Mouse (Mus musculus) stomach, embryonic 14.5 days (tissue): Measurements from ENCODE around the gene Ddc. TPM values are rescaled to one million over a fixed set of nuclear protein-coding genes. Genes with fewer than 3 reads are reported as not detected.

Experiments
- ATAC-seq: fragments of 200-750 bp; cut with Nextera tagmentation; 2 replicates; pipeline ENCODE4 v1.8.0; 2017; ENCODE audit warnings: low read depth, moderate TSS enrichment; ENCODE audit not compliant: insufficient number of reproducible peaks, insufficient read depth, low FRiP score
- H3K27ac ChIP-seq: fragments of 300-500 bp; sonication (generic); 2 replicates; pipeline ENCODE4 v1.5.1; 2014; ENCODE audit warnings: mild to moderate bottlenecking, low read length, moderate library complexity, mixed read lengths
- H3K27me3 ChIP-seq: fragments of 300-500 bp; sonication (generic); 2 replicates; pipeline ENCODE4 v1.6.1; 2014; ENCODE audit warnings: low read length, control low read depth, mixed read lengths; ENCODE audit not compliant: control insufficient read depth, insufficient read depth
- H3K36me3 ChIP-seq: fragments of 300-500 bp; sonication (generic); 2 replicates; pipeline ENCODE4 v1.6.1; 2014; ENCODE audit warnings: mild to moderate bottlenecking, control low read depth, low read length, moderate library complexity, mixed read lengths; ENCODE audit not compliant: control insufficient read depth, insufficient read depth
- H3K4me1 ChIP-seq: fragments of 300-500 bp; sonication (generic); 2 replicates; pipeline ENCODE4 v1.6.1; 2014; ENCODE audit warnings: low read length, control low read depth, mixed read lengths; ENCODE audit not compliant: control insufficient read depth, insufficient read depth
- H3K4me2 ChIP-seq: fragments of 300-500 bp; sonication (generic); replicated peaks from 2 replicates; pipeline ENCODE4 v1.6.1; 2014; ENCODE audit warnings: low read depth, low read length, control low read depth
- H3K4me3 ChIP-seq: fragments of 300-500 bp; sonication (generic); 2 replicates; pipeline ENCODE4 v1.5.1; 2014; ENCODE audit warnings: low read depth, low read length, control low read depth
- H3K9ac ChIP-seq: fragments of 300-500 bp; sonication (generic); replicated peaks from 2 replicates; pipeline ENCODE4 v1.6.1; 2014; ENCODE audit warnings: low read depth, mild to moderate bottlenecking, control low read depth, low read length, moderate library complexity, mixed read lengths
- H3K9me3 ChIP-seq: fragments of 300-500 bp; sonication (generic); 2 replicates; pipeline ENCODE4 v1.6.1; 2016; ENCODE audit warnings: low read depth, low read length, control low read depth; ENCODE audit not compliant: control insufficient read depth
- WGBS: fragments of 180-500 bp; shearing (Covaris S2); extraction: QIAGEN DNeasy Blood & Tissue Kit; methylation state at CpG from one replicate; pipeline ENCODE4 v1.1.7; 2014; 5-methylcytosine and 5-hydroxymethylcytosine counted together
- polyA plus RNA-seq: library from polyadenylated mRNA; unstranded; fragments of >200 nt; fragmentation: Nextera tagmentation; extraction: Ambion mirVana; gene quantifications from 2 replicates; pipeline ENCODE4 v1.2.1, GENCODE M21; 2014

The Ddc gene
- polyA plus RNA-seq, 1 experiment from 2014 or later = 36.7 TPM

- no peak overlapping the region for H3K4me3 ChIP-seq
- no peak overlapping the region for H3K27ac ChIP-seq
- WGBS = 78% methylated on average over 2 of the region's 2 CpGs
- no peaks in the 10 kb centered on the region for H3K9me3 ChIP-seq
- 0 out of 2 replicates have a peak, but pooled peaks cover 5% of the 10 kb centered on the region for H3K4me1 ChIP-seq
- H3K27me3 ChIP-seq = no peaks in the 10 kb centered on the region
- H3K4me2 ChIP-seq = no peak overlapping the region
- ATAC-seq = no peak
- no peak overlapping the region for H3K9ac ChIP-seq
- no peaks in the 10 kb centered on the region for H3K36me3 ChIP-seq
Measured at GRCm38 (mm10) chr11:11895479-11895878, 2.5 kb downstream of the Ddc start.

DNA sequence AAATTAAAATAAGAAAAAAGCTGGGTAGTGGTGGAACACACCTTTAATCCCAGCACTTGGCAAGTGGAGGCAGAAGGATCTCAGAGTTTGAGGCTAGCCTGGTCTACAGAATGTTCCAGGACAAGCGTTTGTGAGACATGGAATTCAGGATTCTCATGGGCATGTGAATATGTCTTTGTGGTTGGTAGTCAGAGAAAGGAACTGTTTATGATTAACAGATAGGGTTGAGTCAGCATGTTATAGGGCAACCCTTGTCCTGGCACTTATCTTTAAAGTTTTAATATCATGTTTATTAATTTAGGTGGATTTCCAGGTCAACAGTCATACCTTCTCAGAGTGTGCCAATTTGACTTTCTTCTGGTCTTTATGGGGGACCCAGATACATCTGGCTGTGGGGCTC, 4.2 kb downstream of the Ddc start:
- Histone ChIP-seq H3K27ac (peak overlapping the region; percentile 71; the same call in 1 of the 2 replicates), H3K27me3 (no peaks in the 10 kb centered on the region), H3K9ac (no peak overlapping the region), H3K4me1 (0 out of 2 replicates have a peak, but pooled peaks cover 5% of the 10 kb centered on the region), H3K4me2 (no peak overlapping the region), H3K4me3 (no peak overlapping the region), H3K36me3 (no peaks in the 10 kb centered on the region), H3K9me3 (no peaks in the 10 kb centered on the region)
- 73% methylated on average over 1 of the region's 1 CpGs for WGBS
- no peak for ATAC-seq

DNA sequence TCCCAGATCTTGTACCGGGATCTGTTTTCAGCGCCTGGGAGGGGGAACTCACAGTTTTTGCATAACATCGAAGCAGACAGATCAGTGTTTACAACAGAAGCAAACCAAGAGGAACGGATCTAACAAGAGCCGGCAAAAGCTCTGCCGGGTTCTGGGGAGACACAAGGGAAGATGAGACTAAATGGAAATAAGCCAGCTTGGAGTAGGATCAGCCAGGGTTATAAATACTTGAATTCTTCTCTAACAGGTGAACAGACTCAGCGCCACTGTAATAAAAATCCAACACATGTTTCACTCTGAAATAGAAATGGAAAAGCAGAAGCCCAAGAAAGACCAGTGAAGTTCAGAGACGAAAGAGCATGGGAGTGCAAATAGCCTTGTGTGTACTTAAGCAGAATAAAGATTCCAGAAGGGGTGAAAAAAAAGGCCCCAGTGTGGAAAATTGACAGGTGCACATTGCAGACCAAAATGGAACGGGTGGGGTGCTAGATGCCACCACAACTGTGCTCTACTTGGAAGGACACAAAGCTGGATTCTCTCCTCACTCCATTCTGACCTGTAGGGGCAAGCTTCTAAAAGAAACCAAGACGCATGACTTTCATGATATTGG, 4.8 kb downstream of the Ddc start:
- no peaks in the 10 kb centered on the region for H3K9me3 ChIP-seq
- 27% methylated on average over 10 of the region's 10 CpGs for WGBS
- H3K4me2 ChIP-seq = no peak overlapping the region
- no peaks in the 10 kb centered on the region for H3K36me3 ChIP-seq
- no peak overlapping the region for H3K4me3 ChIP-seq
- peak overlapping the region; percentile 71; the same call in 1 of the 2 replicates for H3K27ac ChIP-seq
- no peaks in the 10 kb centered on the region for H3K27me3 ChIP-seq
- H3K4me1 ChIP-seq = 0 out of 2 replicates have a peak, but pooled peaks cover 3% of the 10 kb centered on the region
- no peak for ATAC-seq
- no peak overlapping the region for H3K9ac ChIP-seq

- H3K27ac ChIP-seq = no peak overlapping the region
- H3K4me2 ChIP-seq = no peak overlapping the region
- H3K9ac ChIP-seq = no peak overlapping the region
- H3K4me3 ChIP-seq = no peak overlapping the region
- H3K36me3 ChIP-seq = no peaks in the 10 kb centered on the region
- no peak for ATAC-seq
- no peaks in the 10 kb centered on the region for H3K27me3 ChIP-seq
- no peaks in the 10 kb centered on the region for H3K9me3 ChIP-seq
- H3K4me1 ChIP-seq = 0 out of 2 replicates have a peak, but pooled peaks cover 5% of the 10 kb centered on the region
Measured at GRCm38 (mm10) chr11:11891832-11892231, 6.1 kb downstream of the Ddc start.

GRCm38 (mm10) chr11:11890139-11890741, 7.7 kb downstream of the Ddc start:
- H3K27me3 ChIP-seq = no peaks in the 10 kb centered on the region
- ATAC-seq = no peak
- no peak overlapping the region for H3K4me3 ChIP-seq
- H3K4me2 ChIP-seq = no peak overlapping the region
- WGBS = 63% methylated on average over 10 of the region's 10 CpGs
- H3K9ac ChIP-seq = no peak overlapping the region
- no peaks in the 10 kb centered on the region for H3K36me3 ChIP-seq
- H3K4me1 ChIP-seq = peaks cover 13% of the 10 kb centered on the region; the same call in 1 of the 2 replicates
- H3K27ac ChIP-seq = peak overlapping the region; percentile 45; the same call in 1 of the 2 replicates
- H3K9me3 ChIP-seq = no peaks in the 10 kb centered on the region

DNA sequence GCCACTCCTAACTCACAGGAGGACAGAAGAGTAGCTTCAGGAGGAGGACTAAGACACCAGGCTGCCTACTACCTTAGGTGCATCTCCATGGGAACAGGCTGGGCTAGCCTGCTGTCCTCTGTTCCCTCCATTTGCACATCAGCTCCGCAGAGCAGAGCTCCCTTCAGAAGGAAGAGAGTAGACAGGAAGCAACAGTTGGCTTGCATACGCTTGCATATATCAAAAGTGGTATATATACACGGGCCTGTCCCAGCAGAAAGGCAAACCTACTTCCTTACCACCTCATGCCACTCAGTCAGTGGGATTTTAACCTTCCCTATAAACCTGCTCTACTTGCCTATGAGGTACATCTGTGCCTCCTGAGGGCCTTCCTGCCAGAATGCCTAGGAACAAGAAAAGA, 9.2 kb downstream of the Ddc start:
- H3K4me3 ChIP-seq = no peak overlapping the region
- no peak for ATAC-seq
- no peak overlapping the region for H3K9ac ChIP-seq
- H3K27ac ChIP-seq = no peak overlapping the region; the same call in 1 of the 2 replicates
- H3K36me3 ChIP-seq = no peaks in the 10 kb centered on the region
- peaks cover 18% of the 10 kb centered on the region; the same call in 1 of the 2 replicates for H3K4me1 ChIP-seq
- no peaks in the 10 kb centered on the region for H3K27me3 ChIP-seq
- H3K9me3 ChIP-seq = no peaks in the 10 kb centered on the region
- H3K4me2 ChIP-seq = no peak overlapping the region
- WGBS = 67% methylated on average over 3 of the region's 3 CpGs

DNA sequence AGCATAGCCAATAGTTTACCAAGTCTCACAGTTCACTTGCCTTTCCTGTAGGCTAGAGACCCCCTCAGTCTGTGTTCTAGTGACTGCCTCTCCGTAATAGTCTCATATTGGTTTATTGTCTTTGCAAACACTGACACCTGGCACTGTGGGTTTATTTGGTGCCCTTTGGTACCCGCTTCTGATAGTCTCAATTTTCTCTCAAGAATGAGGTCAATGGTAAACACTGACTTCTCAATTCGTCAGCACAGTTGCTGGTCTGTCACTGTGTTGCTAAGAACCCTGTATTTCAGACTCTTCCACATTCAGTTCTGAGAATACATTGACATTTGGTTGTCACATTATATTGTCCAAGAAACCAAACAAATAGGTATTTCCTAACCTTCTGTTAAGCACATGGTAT, 9.9 kb downstream of the Ddc start:
- Histone ChIP-seq H3K9me3 (no peaks in the 10 kb centered on the region), H3K9ac (no peak overlapping the region), H3K27me3 (no peaks in the 10 kb centered on the region), H3K4me3 (no peak overlapping the region), H3K4me1 (peaks cover 18% of the 10 kb centered on the region; the same call in 1 of the 2 replicates), H3K4me2 (no peak overlapping the region), H3K27ac (no peak overlapping the region), H3K36me3 (no peaks in the 10 kb centered on the region)
- no peak for ATAC-seq
- 50% methylated on average over 3 of the region's 3 CpGs for WGBS

DNA sequence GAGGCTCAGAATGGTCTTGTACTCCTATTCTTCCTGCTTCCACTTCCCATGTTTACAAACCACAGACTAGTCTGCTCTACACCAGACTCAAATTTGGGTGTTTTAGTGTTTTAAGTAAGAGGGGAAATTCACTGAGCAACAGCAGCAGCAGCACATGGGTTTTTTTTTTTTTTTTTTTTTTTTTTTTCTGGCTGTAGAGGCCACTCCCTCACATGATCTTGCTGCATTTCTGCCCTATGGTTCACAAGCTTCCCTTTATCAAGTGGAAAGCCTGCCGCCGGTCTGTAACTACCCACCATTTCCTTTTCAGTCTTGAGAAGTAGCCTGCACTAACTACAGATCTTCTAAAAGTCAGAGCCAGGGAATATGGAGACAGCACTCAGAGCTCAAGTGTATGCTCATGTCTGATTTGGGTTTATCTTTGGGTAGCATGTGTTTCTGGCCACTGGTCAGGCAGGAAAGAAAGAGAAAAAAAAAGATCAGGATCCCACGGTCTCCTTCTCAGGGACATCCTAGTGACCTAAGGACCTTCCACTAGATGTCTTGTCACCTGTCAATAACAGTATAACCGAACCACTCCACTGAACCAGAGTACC, 11.4 kb downstream of the Ddc start:
- no peak for ATAC-seq
- H3K36me3 ChIP-seq = no peaks in the 10 kb centered on the region
- peak overlapping the region; percentile 22; the same call in 1 of the 2 replicates for H3K27ac ChIP-seq
- no peak overlapping the region for H3K4me3 ChIP-seq
- WGBS = 39% methylated on average over 4 of the region's 4 CpGs
- H3K4me1 ChIP-seq = peaks cover 18% of the 10 kb centered on the region; the same call in 1 of the 2 replicates
- no peaks in the 10 kb centered on the region for H3K9me3 ChIP-seq
- H3K4me2 ChIP-seq = no peak overlapping the region
- H3K9ac ChIP-seq = no peak overlapping the region
- H3K27me3 ChIP-seq = no peaks in the 10 kb centered on the region
